Mouse (Mus musculus) c-Kit-negative CD71-positive TER-119-positive erythroid progenitor cells, embryonic 14.5 days (primary cell): ENCODE results near the gene Zfp473.
"Not testable (repeated sequence)": the region's sequence is repeated elsewhere in the genome, so short reads cannot be mapped to it uniquely, and the experiment has no call there.

Experiments
- DNase-seq: peaks from one replicate; pipeline ENCODE4 v3.0.0-alpha.2; 2013; ENCODE audit warnings: low read depth, low spot score

The Zfp473 gene

DNA sequence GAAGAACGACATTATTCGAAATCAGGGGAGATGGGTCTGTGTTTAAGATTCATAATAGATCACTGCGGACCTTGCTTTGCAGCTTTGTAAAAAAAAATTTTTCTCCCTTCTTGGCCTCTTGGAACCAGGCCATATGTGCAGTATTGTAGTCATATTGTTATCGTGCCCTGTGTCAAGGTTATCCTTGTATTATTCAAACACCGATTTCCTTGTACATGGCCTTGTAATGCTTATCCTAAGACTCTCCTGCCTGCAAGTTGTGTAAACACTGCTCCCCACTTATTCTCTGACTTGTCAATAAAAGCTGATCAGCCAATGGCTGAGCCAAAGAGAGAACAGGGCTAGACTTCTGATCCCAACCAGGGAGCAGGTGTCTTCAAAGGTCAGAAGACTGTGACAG, 28.8 kb downstream of the Zfp473 start:
- DNase-seq, result no peak

DNA sequence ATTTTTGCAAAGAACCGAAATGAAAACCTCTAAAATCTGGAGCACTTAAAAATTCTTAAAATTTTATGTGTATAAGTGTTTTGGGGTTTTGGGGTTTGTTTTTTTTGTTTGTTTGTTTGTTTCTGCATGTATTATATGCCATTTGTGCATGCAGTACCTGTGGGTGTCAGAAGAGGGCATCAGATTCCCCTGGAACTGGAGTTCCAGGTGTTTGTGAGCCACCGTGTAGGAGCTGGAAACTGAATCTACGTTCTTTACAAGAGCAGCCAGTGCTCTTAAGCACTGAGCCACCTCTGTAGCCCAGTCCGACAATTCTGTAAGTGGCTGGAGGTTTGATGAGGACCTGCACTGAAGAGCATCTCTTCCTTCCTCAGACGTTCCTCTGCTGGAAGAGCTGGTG, 41.0 kb downstream of the Zfp473 start:
- DNase-seq, result no peak

- DNase-seq, result no peak
Observed at GRCm38 (mm10) chr7:44708574-44708973, 42.3 kb downstream of the Zfp473 start, which contains the start of gene Izumo2. Gene Izumo2 (plus strand): TSS chr7:44708742.

- not testable (repeated sequence) for DNase-seq
Observed at GRCm38 (mm10) chr7:44708093-44708492, 42.8 kb downstream of the Zfp473 start.

GRCm38 (mm10) chr7:44707169-44707675, 43.6 kb downstream of the Zfp473 start:
- no peak for DNase-seq

DNA sequence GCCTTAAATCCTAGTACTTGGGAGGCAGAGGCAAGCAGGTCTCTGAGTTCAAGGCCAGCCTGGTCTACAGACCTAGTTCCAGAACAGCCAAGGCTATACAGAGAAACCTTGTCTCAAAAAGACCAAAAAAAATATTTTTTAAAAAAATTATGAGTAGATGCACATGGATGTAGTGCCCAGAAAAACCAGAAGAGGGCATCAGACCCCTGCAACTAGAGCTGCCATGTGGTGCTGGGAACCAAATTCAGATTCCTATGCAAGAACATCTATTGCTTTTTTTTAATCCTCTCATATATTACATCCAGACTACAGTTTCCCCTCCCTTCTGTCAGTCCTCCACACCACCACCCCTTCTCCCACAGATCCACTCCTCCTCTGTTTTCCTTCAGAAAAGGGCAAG, 44.5 kb downstream of the Zfp473 start:
- no peak for DNase-seq

DNA sequence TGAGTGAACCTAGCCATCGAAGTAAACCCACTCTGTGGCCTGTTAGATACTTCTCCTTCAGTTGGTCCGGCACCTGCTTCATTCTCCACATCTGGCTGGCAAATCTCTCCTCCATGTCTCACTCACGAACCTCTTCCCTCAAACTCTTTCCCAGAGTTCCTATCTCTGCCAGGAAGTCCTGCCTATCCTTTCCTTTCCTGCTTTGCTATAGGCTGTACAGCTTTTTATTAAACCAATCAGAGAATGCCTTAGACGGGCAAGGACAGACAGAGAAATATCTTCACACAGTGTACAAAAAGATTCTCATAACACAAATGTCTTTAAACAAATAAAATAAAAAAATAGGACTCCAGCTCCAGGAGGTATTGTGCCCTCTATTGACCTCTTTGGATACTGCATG, 45.8 kb downstream of the Zfp473 start:
- no peak for DNase-seq

DNA sequence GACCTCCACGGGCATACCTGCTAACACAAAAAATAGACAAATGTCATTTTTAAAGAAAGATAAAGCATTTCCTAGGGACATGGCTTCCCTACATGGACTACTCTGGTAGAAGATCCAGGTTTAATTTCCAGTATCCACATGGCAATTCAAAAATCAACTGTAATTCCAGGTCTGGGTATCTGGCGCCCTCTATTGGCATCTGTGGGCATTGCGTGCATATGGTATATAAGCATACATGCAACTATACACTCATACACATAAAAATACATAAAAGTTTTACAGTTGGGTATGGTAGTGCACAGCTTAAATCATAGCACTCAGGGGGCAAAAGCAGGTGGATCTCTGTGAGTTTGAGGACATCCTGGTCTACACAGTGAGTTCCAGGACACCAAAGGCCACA, 46.5 kb downstream of the Zfp473 start:
- peak; percentile 27 for DNase-seq

DNA sequence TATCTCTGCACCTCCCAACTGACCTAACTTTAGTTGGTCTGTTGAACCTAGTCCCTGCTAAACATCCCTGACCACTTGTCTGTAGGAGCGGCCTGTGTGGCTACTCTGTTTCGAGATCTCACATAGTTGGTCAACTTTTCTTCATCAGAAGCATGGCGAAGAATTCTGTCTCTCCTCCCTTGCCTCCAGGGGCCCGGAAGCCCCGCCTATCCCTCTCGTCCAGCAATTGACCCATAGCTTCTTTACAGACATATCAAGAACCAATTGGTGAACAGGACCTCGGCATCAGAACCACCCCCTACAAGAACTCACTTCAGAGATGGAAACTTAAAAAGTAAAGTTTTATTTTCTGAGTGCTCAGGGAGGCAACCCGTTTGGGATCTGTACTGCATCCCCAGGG, 47.9 kb downstream of the Zfp473 start:
- DNase-seq, result no peak

- DNase-seq, result no peak
Observed at GRCm38 (mm10) chr7:44701921-44702320, 48.9 kb downstream of the Zfp473 start.

DNA sequence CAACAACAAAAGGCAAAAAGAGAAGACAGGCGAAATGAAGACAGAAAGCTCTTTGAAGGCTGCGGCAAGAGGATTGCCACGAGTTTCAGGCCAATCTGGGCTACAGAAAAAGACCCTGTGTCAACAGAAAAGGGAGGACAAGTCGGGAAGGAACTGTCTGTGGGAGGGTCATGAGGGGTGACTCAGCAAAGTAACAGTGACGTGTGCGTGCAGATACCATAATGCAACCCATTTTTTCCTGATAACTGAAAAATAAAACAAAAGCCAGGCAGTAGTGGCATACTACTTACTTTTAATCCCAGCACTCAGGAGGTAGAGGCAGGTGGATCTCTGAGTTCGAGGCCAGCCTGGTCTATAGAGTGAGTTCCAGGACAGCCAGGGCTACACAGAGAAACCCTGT, 52.9 kb downstream of the Zfp473 start:
- no peak for DNase-seq

DNA sequence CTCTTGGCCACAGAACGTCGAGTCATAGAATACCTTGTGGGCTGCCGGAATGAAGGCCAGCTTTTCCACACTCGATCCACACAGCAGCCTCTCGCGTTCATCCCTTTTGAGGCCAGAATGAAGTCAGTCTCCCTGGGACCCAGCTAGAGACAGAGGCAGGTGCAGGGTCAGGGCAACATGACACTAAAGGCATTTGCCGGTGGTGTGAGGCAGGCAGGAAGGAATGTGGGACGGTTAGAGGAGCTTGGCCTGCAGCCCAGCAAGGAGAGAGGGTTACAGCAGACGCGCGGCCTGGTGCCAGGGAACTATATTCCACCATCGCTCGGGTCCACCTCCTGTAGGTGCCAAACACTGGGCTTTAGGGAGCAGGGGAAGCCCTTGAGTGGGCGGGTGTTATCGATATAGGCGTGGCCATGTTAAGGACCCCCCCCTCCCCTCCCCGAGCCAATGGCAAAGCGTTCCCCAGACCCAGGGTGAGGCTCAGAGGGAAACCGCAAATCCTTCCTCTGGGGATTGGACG, 53.6 kb downstream of the Zfp473 start:
- no peak for DNase-seq

DNA sequence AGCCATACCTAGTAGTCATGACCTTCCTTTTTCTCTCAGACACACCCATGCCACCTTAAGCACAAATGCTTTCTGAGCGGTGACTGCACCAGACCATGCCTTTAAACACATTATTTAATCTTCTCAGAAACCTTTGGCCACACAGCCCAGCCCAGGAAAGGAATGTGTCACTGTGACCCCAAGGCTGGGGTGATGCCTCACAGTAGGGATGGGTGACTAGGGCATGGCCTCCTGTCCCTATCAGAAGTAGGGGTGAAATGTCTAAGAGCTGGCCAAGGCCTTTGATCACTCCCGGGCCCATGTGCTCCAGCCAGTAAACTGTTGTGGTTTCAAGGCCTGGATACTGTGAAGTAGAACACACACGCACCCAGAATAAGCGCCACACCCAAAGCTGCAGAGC, 55.6 kb downstream of the Zfp473 start:
- no peak for DNase-seq

DNA sequence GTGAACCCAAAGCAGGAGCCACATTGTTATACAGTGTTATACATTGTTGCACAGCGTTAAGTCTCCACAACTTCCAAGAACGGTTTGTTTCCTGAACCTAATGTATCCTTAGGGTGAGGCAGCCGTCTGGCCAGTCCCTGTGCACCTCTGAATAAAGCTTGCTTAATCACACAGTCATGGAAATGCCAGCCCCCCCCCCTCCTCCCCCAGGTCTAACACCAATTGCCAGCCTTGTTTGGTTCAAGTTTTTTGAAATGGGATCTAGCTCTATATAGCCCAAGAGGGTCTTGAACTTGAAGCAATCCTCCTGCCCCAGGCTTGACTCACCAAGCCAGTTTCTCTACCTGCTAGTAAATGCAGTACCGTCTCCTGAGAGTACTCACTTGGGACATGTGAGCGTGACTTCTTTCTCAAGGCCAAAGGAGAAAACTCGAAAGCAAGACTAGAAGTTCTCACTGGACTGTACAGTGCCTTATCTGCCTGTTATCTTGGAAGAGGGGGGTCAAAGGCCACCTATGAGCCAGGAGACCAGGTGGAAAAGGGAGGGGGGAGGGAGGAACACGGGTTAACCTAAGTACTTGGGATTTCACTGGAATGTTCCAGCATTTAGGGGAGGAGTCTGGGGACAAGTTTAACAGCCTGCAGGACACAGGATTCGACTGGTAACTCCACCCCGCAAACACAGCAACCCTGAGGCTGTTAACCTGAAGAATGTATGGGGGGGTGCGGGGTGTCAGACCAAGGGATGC, 57.2 kb downstream of the Zfp473 start:
- no peak for DNase-seq

DNA sequence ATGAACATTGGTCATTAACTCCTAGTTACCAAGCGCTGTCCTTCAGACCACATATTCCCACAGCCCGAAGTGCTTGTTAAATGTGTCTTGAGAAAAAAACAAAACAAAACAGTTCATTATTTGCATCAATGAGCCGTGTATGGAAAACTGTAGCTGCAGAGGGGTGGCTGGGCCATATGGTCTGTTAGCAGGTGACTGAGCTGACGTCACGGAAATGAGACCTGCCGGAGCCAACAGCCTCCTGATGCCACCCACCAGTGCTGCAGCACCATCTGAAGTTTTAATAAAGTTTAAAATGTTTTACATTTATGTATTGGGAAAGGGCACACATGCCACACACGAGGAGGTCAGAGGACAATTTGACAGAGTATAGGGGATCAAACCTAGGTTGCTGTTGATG, 61.5 kb downstream of the Zfp473 start:
- DNase-seq, result no peak

DNA sequence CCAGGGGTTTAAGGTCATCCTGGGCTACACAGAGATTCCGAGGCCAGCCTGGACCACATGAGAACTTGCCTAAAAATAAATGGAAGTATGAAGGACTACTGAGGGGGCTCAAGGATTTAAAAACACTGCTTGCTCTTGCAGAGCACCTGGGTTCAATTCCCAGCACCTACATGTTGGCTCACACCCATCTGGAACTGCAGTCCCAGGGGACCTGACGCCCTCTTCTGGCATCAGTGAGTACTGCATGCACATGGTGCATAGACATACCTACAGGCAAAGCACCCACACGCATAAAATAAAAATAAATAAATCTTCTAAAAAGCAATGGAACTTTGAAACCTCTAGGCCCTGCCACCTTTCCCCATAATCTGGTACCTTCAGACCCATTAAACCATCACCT, 62.0 kb downstream of the Zfp473 start:
- DNase-seq, result no peak

- no peak for DNase-seq
Observed at GRCm38 (mm10) chr7:44685531-44686402, 65.1 kb downstream of the Zfp473 start.

GRCm38 (mm10) chr7:44683656-44684055, 67.2 kb downstream of the Zfp473 start:
- no peak for DNase-seq
